Mouse (Mus musculus) bone marrow, adult 2 months (tissue): ENCODE measurements at regions not wholly inside any gene's neighbourhood (a gene's known extent, or its start where the extent isn't known, plus 50 kb on each side); places are given as distances from the start of the nearest gene placed in this dataset.

ENCODE experiments used
- CTCF ChIP-seq: fragments of 200-500 bp; IDR thresholded peaks from 2 replicates; pipeline ENCODE4 v1.5.1; 2011; ENCODE audit warnings: low read length, control low read depth; ENCODE audit not compliant: control insufficient read depth, insufficient read depth
- POLR2A ChIP-seq: fragments of 200-500 bp; IDR thresholded peaks from 2 replicates; pipeline ENCODE4 v1.6.1; 2011; ENCODE audit warnings: low read depth, mild to moderate bottlenecking, control low read depth, low read length, borderline replicate concordance; ENCODE audit not compliant: control insufficient read depth

DNA sequence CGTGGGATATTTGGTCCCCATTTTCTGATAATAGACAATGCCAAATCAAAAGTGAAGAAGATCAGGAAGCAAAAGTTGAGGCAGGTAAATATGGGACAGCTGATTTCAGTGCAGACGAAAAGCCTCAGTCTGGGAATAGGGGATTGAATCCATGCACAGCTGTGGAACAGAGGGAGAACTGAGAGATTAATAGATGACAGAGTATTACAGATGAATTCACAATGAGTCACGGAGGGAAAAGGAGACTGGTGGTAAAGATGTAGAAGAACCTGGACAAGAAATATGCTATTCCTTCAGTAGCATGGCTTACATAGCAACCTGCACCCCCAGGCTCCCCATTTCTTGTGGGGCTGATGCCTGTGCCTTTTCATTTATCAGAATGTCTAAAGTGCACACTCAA is 810.4 kb downstream of the Ttll7 start:
- TF ChIP-seq CTCF (no peak), POLR2A (no peak)
